Mouse (Mus musculus) midbrain, embryonic 16.5 days (tissue): Measurements from ENCODE around the gene Ndufv3. TPM values are rescaled to one million over a fixed set of nuclear protein-coding genes. Genes with fewer than 3 reads are reported as not detected.

ENCODE experiments used
- ATAC-seq: fragments of 200-750 bp; cut with Nextera tagmentation; 2 replicates; pipeline ENCODE4 v1.8.0; 2017; ENCODE audit warnings: moderate TSS enrichment
- H3K27ac ChIP-seq: fragments of 300-500 bp; sonication (generic); 2 replicates; pipeline ENCODE4 v1.5.1; 2014; ENCODE audit warnings: mild to moderate bottlenecking, low read length, mixed read lengths
- H3K27me3 ChIP-seq: fragments of 300-500 bp; sonication (generic); 2 replicates; pipeline ENCODE4 v1.6.1; 2014; ENCODE audit warnings: low read depth, low read length, mixed read lengths; ENCODE audit not compliant: control insufficient read depth, insufficient read depth
- H3K36me3 ChIP-seq: fragments of 300-500 bp; sonication (generic); 2 replicates; pipeline ENCODE4 v1.6.1; 2014; ENCODE audit warnings: mild to moderate bottlenecking, low read length, moderate library complexity, mixed read lengths; ENCODE audit not compliant: control insufficient read depth, insufficient read depth
- H3K4me1 ChIP-seq: fragments of 300-500 bp; sonication (generic); 2 replicates; pipeline ENCODE4 v1.6.1; 2014; ENCODE audit warnings: mild to moderate bottlenecking, low read length, mixed read lengths; ENCODE audit not compliant: control insufficient read depth, insufficient read depth
- H3K4me2 ChIP-seq: fragments of 300-500 bp; sonication (generic); 2 replicates; pipeline ENCODE4 v1.6.1; 2014; ENCODE audit warnings: mild to moderate bottlenecking, low read length, mixed read lengths
- H3K4me3 ChIP-seq: fragments of 300-500 bp; sonication (generic); 2 replicates; pipeline ENCODE4 v1.5.1; 2014; ENCODE audit warnings: low read depth, mild to moderate bottlenecking, low read length, moderate library complexity, mixed read lengths
- H3K9ac ChIP-seq: fragments of 300-500 bp; sonication (generic); 2 replicates; pipeline ENCODE4 v1.6.1; 2014; ENCODE audit warnings: low read depth, low read length, mixed read lengths
- H3K9me3 ChIP-seq: fragments of 300-500 bp; sonication (generic); replicated peaks from 2 replicates; pipeline ENCODE4 v1.6.1; 2014; ENCODE audit warnings: mild to moderate bottlenecking, low read length, mixed read lengths; ENCODE audit not compliant: control insufficient read depth, poor library complexity, severe bottlenecking
- WGBS: fragments of 180-500 bp; shearing (Covaris S2); extraction: QIAGEN DNeasy Blood & Tissue Kit; methylation state at CpG from one replicate; pipeline ENCODE4 v1.1.7; 2014; 5-methylcytosine and 5-hydroxymethylcytosine counted together
- polyA plus RNA-seq: library from polyadenylated mRNA; unstranded; fragments of >200 nt; fragmentation: Nextera tagmentation; extraction: Ambion mirVana; gene quantifications from 2 replicates; pipeline ENCODE4 v1.2.1, GENCODE M21; 2015

Gene Ndufv3
- polyA plus RNA-seq, 1 experiment from 2014 or later = 424 TPM

DNA sequence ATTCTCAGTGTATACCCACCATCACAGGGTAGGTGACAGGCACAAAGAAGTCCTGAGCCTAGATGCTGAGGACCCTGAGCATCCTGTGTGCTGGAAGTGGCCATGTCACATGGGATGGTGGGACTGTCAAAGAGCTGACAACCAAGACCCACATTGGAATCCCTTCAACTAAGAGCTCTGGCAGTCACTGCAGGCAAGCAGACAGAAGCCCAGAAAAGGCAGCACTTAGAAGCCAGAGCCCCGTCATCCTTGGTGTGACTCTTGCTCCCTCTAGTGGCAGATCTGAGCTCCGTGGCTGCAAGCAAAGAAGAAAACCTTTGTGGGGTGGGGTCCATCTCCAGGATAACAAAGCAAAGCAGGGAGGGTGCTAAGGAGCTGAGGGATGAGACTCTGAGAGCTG is 27.5 kb upstream of the Ndufv3 start:
- Histone ChIP-seq H3K36me3 (peaks cover 14% of the 10 kb centered on the region), H3K27ac (no peak overlapping the region), H3K27me3 (no peaks in the 10 kb centered on the region), H3K9ac (no peak overlapping the region), H3K4me1 (no peaks in the 10 kb centered on the region), H3K4me3 (no peak overlapping the region), H3K4me2 (no peak overlapping the region), H3K9me3 (no peaks in the 10 kb centered on the region)
- ATAC-seq = peak; percentile 78
- 0% methylated on average over 2 of the region's 2 CpGs for WGBS

- Histone ChIP-seq H3K36me3 (peaks cover 37% of the 10 kb centered on the region), H3K27me3 (no peaks in the 10 kb centered on the region), H3K4me1 (no peaks in the 10 kb centered on the region), H3K27ac (no peak overlapping the region), H3K4me3 (no peak overlapping the region), H3K4me2 (no peak overlapping the region), H3K9me3 (no peaks in the 10 kb centered on the region), H3K9ac (no peak overlapping the region)
- 86% methylated on average over 1 of the region's 1 CpGs for WGBS
- no peak for ATAC-seq
Measured at GRCm38 (mm10) chr17:31494989-31495388, 24.9 kb upstream of the Ndufv3 start.

DNA sequence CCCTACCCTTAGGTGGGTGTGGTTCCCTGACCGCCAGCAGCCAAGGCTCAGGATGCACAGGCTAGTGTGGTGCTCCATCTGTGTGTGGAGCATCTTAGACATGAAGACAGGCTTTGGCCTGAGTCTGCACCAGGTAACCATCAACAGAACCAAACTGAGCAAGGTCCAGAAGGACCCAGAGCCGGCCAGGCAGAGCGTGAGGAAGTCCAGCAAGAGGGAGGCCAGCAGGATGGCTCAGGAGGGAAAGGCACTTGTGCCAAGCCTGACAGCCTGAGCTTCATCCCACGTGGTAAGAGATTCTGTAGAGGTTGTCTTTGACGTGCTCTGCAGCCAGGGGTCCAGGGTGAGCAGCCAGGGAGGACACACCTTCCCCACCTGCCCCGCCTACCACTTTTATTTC is 22.2 kb upstream of the Ndufv3 start:
- no peak overlapping the region for H3K27ac ChIP-seq
- peaks cover 44% of the 10 kb centered on the region for H3K36me3 ChIP-seq
- no peaks in the 10 kb centered on the region for H3K4me1 ChIP-seq
- H3K4me3 ChIP-seq = no peak overlapping the region
- 90% methylated on average over 6 of the region's 6 CpGs for WGBS
- H3K4me2 ChIP-seq = no peak overlapping the region
- H3K27me3 ChIP-seq = no peaks in the 10 kb centered on the region
- 0 out of 2 replicates have a peak overlapping the region, but pooled peaks have one; percentile 10 for H3K9ac ChIP-seq
- ATAC-seq = no peak
- H3K9me3 ChIP-seq = no peaks in the 10 kb centered on the region

DNA sequence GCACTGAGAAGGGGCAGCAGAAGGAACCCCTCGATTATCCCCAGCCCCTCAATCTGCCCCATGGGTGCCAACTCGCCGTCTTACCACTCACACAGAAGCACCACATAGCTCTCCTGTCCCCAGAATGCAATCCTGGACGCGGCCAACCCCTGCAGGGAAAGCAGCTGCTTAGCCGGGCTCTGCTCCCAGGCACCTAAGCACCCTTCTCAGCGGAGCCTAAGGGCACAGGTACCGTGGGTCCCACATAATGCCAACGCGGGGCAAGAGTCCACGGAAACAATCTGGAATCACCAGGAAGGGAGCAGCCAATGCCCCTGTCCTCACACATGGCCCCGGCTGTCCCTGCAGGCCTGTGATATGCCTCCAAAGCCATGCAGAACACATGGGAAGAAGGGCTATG is 20.2 kb upstream of the Ndufv3 start:
- ATAC-seq = no peak
- Histone ChIP-seq H3K36me3 (peaks cover 51% of the 10 kb centered on the region), H3K27me3 (no peaks in the 10 kb centered on the region), H3K4me2 (no peak overlapping the region), H3K27ac (no peak overlapping the region), H3K4me3 (no peak overlapping the region), H3K4me1 (no peaks in the 10 kb centered on the region), H3K9me3 (no peaks in the 10 kb centered on the region), H3K9ac (no peak overlapping the region)
- whole genome bisulfite sequencing = 91% methylated on average over 12 of the region's 12 CpGs

GRCm38 (mm10) chr17:31500416-31500815 is 19.5 kb upstream of the Ndufv3 start:
- Histone ChIP-seq H3K36me3 (peaks cover 51% of the 10 kb centered on the region), H3K27me3 (no peaks in the 10 kb centered on the region)
- WGBS = 91% methylated on average over 8 of the region's 8 CpGs

GRCm38 (mm10) chr17:31500908-31501307 is 19.0 kb upstream of the Ndufv3 start:
- Histone ChIP-seq H3K27ac (no peak overlapping the region), H3K9me3 (no peaks in the 10 kb centered on the region), H3K27me3 (no peaks in the 10 kb centered on the region), H3K4me3 (no peak overlapping the region), H3K36me3 (peaks cover 49% of the 10 kb centered on the region), H3K4me1 (no peaks in the 10 kb centered on the region), H3K9ac (no peak overlapping the region), H3K4me2 (no peak overlapping the region)
- no peak for ATAC-seq
- WGBS = 83% methylated on average over 3 of the region's 3 CpGs

More at GRCm38 (mm10) chr17:31500416-31500815, 19.5 kb upstream of the Ndufv3 start:
- Histone ChIP-seq H3K4me3 (no peak overlapping the region), H3K4me2 (no peak overlapping the region), H3K9me3 (no peaks in the 10 kb centered on the region), H3K9ac (no peak overlapping the region), H3K4me1 (no peaks in the 10 kb centered on the region), H3K27ac (no peak overlapping the region)
- ATAC-seq = no peak

DNA sequence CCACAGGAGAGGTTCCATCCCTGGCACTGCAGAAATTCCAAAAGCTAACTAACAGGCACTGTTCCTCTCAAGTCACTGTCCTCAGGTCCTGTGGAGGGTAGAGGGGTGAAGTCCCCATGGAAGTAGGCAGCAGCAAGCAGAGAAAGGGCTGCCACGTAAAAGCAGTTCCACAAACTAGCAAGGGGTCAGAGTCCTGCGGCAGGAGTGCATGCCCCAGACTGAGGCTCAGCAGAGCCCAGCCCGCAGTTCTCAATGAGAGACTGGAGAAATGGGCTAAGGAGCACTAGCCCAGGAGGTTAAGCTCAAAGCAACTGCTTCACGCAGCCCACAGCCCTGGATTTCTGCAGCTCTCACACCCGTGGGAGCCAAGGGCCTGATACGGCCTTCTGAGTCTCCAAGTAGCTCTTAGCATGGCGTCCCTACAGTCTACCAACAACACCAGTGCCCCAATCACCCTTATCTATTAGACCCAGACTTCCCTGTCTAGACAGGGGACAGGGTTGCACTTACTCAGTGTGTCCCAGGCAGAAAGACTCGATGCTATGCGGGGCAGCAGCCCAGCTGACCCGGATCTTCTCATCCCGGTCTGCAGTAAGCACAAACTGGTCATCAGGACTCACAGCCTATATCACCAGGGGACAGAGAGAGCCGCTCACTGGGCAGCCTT is 17.5 kb upstream of the Ndufv3 start:
- H3K36me3 ChIP-seq = peaks cover 45% of the 10 kb centered on the region
- no peak overlapping the region for H3K4me3 ChIP-seq
- WGBS = 95% methylated on average over 12 of the region's 12 CpGs
- no peak overlapping the region for H3K4me2 ChIP-seq
- no peak overlapping the region for H3K27ac ChIP-seq
- no peaks in the 10 kb centered on the region for H3K4me1 ChIP-seq
- no peak for ATAC-seq
- no peaks in the 10 kb centered on the region for H3K9me3 ChIP-seq
- H3K9ac ChIP-seq = no peak overlapping the region
- no peaks in the 10 kb centered on the region for H3K27me3 ChIP-seq

DNA sequence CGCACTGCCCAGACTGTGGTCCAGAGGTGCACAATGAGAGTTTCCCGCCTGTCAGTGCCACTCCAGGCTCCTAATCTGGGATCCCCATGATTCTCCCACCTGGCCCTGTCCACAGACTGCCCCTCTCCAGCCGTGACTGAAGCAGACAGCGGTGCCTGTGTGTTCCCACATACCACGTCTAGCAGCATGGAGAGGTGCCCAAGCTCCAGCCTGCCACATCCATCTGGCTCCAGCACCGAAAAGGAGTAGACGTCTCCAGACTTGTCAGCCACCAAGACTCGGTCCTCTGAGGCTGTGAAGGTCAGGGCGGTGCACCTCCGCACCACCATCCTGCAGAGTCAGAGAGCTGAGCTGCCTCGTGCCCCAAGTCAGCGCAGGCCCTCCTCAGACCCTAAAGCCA is 16.6 kb upstream of the Ndufv3 start:
- WGBS = 94% methylated on average over 12 of the region's 12 CpGs
- H3K9me3 ChIP-seq = no peaks in the 10 kb centered on the region
- H3K4me1 ChIP-seq = no peaks in the 10 kb centered on the region
- ATAC-seq = no peak
- H3K4me2 ChIP-seq = no peak overlapping the region
- no peak overlapping the region for H3K27ac ChIP-seq
- no peaks in the 10 kb centered on the region for H3K27me3 ChIP-seq
- H3K9ac ChIP-seq = no peak overlapping the region
- no peak overlapping the region for H3K4me3 ChIP-seq
- peaks cover 39% of the 10 kb centered on the region for H3K36me3 ChIP-seq

DNA sequence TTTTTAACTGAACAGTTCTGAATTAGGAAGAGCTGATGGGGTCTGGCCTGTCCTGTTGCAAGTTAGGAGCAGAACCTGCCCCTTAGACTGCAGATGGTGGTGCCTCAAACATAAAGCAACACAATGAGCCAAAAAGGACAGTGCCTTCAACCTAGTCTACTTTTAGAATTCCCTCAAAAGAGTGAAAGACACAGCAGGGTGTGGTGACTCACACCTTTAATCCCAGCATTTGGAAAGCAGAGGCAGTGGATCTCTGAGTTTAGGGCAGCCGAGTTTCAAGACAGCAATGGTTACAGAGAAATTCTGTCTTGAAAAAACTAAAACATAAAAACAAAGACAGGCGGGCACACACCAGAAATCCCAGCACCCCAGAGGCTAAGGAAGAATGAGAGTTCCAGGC is 16.0 kb upstream of the Ndufv3 start:
- no peaks in the 10 kb centered on the region for H3K27me3 ChIP-seq
- H3K27ac ChIP-seq = no peak overlapping the region
- ATAC-seq = no peak
- H3K4me3 ChIP-seq = no peak overlapping the region
- H3K36me3 ChIP-seq = peaks cover 33% of the 10 kb centered on the region
- H3K4me1 ChIP-seq = no peaks in the 10 kb centered on the region
- H3K4me2 ChIP-seq = no peak overlapping the region
- no peaks in the 10 kb centered on the region for H3K9me3 ChIP-seq
- H3K9ac ChIP-seq = no peak overlapping the region
- 67% methylated on average over 2 of the region's 2 CpGs for WGBS
